Mouse (Mus musculus): ENCODE data around the gene Retsat.

Retsat gene

DNA sequence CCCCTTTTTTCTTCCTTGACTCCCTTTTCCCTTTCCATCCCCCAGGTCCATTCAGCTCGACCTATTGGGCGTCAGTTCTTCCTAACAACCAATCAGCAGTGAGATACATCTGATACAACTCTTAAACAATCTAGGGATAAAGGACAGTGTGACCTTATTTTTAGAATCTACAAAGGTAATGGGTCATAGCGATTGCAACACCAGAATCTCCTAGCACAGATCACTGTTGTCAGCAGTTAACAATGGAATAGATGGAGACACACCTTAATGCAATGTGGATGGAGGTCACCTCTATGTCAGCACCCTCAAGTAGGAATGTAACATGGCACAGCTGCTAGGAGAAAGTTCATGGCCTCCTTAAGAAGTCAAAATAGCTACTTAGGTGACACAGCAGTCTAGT, 24.6 kb downstream of the Retsat start:
- DNase-seq (ENCODE audit: extremely low spot score, low spot score) = no peak

GRCm38 (mm10) chr6:72623661-72624402, 25.6 kb downstream of the Retsat start:
- DNase-seq (ENCODE audit: extremely low spot score, low spot score) = no peak

- no peak for DNase-seq (ENCODE audit: extremely low spot score, low spot score)
Observed at GRCm38 (mm10) chr6:72626391-72626790, 28.1 kb downstream of the Retsat start.

GRCm38 (mm10) chr6:72627276-72627675, 29.0 kb downstream of the Retsat start:
- no peak for DNase-seq (ENCODE audit: extremely low spot score, low spot score)

GRCm38 (mm10) chr6:72630370-72630769, 32.1 kb downstream of the Retsat start:
- no peak for DNase-seq (ENCODE audit: extremely low spot score, low spot score)

DNA sequence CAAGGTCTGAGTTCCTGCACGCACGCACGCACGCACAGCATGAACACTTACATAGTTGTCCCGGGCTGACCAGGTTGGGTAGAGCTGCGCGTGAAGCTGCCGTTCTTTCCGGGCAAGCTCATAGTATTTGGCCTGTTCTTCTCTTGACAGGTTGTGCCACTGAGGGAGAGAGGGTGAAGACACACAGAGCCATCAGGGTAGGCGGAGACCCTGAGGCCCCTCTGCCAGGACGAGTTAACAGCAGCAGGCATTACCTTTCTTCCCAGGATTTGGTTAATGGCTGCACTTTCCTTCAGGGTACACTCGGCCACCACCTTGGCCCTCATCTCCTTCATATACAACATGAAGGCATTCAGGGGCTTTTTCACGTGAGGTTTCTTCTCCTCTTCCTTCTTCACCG, 32.7 kb downstream of the Retsat start:
- DNase-seq (ENCODE audit: extremely low spot score, low spot score) = no peak

GRCm38 (mm10) chr6:72631700-72632099, 33.4 kb downstream of the Retsat start:
- no peak for DNase-seq (ENCODE audit: extremely low spot score, low spot score)

DNA sequence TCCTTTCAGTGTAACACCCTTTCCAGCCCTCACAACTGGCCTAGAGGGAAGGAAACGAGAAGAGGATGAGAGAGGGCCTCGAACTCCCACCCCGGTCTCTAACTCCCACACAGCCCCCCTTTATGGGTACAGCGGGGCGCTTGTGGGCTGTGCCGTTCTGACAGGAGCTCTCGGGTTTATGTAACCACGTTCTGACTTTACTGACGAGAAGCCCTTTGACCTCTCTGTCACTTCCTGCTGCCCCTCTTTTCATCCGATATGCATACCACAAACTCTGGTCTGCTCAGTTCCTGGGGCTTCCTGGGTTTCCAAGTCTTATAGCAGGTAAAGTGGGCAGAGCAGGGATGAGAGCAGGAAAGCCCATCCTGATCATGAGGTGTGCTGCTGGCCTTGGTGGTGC, 36.0 kb downstream of the Retsat start:
- no peak for DNase-seq (ENCODE audit: extremely low spot score, low spot score)

- DNase-seq (ENCODE audit: extremely low spot score, low spot score) = peak; percentile 57
Observed at GRCm38 (mm10) chr6:72635760-72636431, 37.6 kb downstream of the Retsat start.

- DNase-seq (ENCODE audit: extremely low spot score, low spot score) = no peak
Observed at GRCm38 (mm10) chr6:72636940-72637339, 38.7 kb downstream of the Retsat start.

- no peak for DNase-seq (ENCODE audit: extremely low spot score, low spot score)
Observed at GRCm38 (mm10) chr6:72641218-72641954, 43.1 kb downstream of the Retsat start.

- no peak for DNase-seq (ENCODE audit: extremely low spot score, low spot score)
Observed at GRCm38 (mm10) chr6:72644576-72644975, 46.3 kb downstream of the Retsat start.

DNA sequence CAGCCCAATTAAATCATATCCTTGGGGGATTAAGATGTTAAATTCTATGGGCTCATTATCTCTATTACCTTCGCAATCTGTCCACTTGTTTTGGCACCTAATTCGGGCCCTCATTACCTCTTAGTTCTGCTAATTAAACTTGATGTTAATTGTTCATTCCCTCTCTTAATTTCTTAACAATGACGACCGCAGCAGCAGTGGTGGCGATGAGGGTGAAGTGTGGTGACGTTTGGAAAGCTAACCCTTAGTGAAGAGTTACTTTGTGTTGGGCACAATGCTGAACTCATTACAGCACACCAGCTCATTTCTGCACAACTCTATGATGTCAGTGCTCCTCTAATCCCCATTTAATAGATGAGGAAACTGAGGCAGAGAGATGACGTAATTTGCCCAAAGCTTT, 47.1 kb downstream of the Retsat start:
- no peak for DNase-seq (ENCODE audit: extremely low spot score, low spot score)

- peak; percentile 74 for DNase-seq (ENCODE audit: extremely low spot score, low spot score)
Observed at GRCm38 (mm10) chr6:72647383-72647820, 49.1 kb downstream of the Retsat start.

GRCm38 (mm10) chr6:72648002-72648595, 49.8 kb downstream of the Retsat start:
- DNase-seq (ENCODE audit: extremely low spot score, low spot score) = peak; percentile 50

DNA sequence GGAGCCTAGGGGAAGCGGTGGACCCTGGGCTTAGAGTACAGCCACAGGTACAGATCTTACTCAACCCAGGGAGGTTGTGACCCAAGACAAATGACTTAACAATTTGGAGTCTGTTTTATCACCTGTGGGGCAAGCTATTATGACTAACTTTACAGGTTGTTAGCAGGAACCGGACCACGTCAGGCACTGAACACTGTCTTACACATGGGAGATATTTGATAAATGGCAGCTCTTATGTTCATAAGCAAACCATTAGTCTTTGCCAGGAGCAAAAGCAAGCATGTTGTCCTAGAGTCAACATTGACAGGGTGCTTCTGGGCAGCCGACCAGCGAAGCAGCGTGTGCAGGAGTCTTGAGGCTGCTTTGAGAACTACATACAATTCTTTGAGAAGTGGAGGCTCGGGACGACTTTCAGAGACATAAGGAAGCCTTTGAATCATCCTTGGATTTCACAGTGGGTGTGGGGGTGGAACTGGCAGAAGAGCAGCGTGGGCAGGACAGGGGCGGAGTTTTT, 52.1 kb downstream of the Retsat start:
- no peak for DNase-seq (ENCODE audit: extremely low spot score, low spot score)

- DNase-seq (ENCODE audit: extremely low spot score, low spot score) = no peak
Observed at GRCm38 (mm10) chr6:72653419-72653818, 55.1 kb downstream of the Retsat start.

GRCm38 (mm10) chr6:72654355-72654754, 56.1 kb downstream of the Retsat start:
- no peak for DNase-seq (ENCODE audit: extremely low spot score, low spot score)

DNA sequence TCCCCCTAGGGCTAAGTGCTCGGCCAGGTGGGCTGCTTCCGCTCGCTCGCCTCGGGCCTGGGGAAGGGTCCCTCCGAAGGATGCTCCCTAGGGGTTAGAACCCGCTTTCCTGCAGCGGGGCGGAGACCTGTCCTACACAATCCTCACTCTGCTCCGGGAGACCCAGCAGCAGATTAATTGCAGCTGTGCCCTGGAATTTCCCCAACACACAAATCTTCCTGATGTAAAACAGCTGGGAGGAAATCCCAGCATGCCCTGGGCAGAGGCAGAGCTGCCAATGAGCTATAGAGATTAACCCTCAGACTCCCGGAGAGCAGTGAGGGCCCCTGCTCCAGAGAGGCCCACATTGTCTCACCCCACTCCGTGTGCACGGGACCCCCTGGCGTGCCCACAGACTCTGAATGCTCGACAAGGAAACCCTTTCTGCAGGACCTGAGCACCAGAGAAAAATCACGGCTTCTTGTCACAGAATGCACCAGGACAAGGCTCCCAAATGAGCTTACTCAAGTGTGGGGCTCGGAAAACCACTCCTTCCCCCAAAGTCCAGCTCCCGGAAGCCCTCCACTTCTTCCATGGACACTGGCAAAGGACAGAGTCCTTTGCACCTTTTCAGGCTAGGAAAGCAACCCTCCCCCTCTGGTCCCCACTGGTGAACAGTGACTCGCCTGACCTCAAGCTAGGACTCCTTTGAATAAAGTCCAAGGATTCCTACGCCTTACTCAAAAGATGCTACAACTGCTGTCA, 57.2 kb downstream of the Retsat start:
- peak; percentile 83 for DNase-seq (ENCODE audit: extremely low spot score, low spot score)

DNA sequence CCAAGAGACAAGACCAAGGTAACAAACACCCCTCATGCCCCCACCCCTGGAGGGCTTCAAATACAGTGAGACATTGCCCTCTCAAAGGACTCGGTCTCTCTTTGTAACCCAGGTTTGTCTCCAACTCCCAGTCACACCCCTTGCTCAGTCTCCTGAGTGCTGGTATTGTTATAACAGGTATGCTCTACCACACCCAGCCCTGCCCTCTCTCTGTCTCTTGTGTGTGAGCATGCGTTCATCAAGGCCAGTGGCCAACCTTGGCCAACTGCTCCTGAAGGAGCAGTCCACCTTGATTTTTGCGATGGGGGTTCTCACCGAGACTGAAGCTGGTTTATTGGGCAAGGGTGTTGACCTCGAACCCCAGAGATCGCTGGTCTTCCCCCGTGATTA, 57.8 kb downstream of the Retsat start:
- DNase-seq (ENCODE audit: extremely low spot score, low spot score) = no peak

- no peak for DNase-seq (ENCODE audit: extremely low spot score, low spot score)
Observed at GRCm38 (mm10) chr6:72658006-72658405, 59.7 kb downstream of the Retsat start.

Measured in neural tube, embryonic 10.5 days (tissue).